Mouse (Mus musculus): ENCODE results near the gene Adam17. TPM values are rescaled to one million over a fixed set of nuclear protein-coding genes. Genes with fewer than 3 reads are reported as not detected.

Gene Adam17
- polyA plus RNA-seq (2017; shearing (Covaris generic)), result 83.8 TPM

DNA sequence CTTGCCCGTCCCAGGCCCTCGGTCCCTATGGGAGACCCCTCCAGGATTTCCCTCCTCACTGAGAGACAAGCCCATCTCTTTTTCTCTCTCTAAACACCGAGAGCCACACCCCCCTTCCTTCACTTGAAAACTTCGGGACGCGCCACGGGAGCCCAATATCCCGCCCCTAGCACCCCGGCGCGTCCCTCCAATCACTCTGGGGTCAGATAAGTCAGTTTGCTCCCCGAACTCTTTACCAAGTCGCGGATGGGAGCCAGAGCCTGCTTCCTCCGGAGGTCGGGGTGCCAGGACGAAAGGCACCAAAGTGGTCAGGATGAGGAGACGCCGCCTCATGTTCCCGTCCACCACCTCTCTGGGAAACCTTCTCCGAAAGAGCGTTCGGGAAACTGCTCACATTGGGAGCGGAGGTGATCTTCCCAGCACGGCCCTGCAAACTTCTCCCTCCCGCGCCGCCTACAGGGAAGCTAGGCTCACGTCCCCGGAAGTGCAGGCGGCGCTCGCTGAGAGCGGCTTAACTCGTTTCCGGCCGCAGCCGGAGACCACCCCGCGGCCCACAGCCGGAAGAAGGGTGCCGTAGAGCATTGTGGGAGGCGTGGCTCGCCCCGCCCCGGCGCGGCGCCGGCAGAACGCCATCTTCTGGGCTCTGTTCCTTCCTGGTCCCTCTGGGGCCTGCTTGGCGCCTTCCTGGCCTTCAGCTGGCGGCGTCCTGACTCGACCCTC is at the start of gene Adam17:
Adam17 (minus strand) TSS at position 533 of the 720 bp plus-strand sequence.

DNA sequence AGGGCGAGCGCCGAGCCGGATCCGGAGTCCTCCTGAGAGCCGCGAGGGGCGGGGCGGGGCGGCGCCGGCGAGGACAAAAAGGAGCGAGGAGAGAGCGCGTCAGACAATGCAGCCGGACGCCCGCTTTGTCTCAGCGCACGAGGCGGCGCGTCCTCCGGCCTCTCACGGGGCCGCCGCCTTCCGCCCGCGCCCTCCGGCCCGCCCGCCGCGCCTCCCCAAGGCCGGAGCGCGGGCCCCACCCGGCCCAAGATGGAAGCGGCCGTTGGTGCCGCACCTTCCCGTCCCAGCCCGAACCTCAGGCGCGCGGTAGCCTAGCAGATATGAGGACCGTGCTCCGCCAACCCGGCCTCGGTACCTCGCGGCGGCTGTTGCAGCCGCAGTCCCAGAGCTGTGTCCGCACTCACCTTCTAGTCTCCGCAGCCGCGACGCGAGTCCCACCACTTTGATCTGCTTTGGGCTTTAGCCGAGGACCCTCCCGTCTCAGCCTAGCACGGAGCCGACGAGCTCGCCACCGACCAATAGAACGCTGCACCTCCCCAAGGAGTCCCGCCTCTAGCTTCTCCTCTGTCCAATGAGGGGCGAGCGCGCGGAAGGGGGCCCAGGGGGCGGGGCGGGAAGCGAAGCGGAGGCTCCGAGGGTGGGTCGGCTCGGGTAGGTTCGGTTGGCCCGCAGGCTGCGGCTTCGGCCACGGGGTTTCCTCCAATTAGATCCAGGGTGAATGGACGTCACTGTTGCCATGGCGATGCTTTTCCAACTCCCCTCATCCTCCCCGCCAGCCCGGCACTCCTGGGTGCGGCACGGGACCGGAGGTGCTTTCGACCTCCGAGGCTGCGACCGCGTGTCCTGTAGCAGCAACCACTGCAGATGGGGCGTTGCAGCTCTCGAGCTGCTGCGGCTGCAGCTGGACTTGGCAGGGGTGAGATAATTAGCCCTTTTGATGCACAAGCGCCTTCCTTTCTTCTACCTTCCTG is 44.0 kb upstream of the Adam17 start, which contains the start of gene Ywhaq:
Ywhaq (minus strand) TSS at position 538 of the 971 bp plus-strand sequence.

DNA sequence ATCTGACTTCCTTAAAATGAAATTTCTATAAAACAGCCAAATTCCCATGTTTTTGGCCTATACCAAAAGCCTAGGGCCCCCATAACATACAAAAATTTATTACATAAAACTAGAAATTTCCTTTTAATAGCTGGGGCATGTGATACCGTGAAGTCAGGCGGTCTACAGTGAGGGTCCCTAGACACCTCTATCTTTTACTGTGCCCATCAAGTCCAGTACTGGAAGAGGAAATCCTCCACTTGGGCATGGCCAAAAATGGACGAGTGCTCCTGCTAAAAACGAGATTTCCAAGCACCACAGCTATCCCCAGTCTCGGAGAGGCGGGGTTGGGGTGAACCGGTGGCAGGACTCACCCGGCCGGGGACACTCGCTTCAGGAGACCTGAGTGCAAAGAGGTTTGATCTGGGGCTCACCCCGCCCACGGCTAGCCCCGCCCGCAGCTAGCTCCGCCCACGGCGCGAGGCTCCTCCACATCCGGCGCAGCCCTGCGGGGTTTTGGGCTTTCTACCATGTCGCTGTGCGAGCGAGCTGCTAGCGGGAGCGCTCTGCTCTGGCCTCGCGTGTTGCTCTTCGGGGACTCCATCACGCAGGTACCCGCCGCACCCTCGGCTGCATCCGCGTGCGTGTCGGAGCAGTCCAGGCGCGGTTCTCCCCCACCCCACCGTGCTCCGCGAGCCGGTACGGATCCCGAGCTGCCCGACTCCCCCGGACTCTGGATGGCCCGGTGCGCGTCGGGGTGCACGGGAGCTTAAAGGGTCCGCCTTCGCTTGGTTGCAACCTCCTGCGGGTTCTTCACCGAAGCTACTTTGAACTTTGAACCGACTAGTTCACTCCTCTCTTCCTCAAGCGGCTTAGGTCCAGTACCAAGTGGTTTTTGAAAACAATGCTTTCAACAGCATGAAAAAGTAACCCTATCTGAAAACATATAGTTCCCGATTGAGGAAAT is 57.2 kb downstream of the Adam17 start, which contains the start of gene Iah1:
Iah1 (plus strand) TSS at position 467 of the 946 bp plus-strand sequence.

DNA sequence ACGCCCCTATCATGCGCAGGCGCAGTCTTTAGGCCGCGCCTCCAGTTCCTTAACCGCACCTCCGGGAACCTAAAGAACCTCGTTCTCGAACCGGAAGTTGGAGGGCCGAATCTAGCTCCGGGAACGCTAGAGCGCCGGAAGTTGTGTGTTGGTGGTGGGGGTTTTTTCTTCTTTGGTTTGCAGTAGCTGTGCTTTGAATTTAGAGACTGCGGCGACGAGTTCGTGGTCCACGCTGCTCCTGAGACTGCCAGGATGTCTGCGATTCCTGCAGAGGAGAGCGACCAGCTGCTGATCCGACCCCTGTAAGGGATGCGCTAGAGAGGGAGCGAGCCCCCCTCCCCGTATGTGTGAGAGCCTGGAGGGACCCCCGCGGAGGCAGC is 87.2 kb downstream of the Adam17 start, which contains the start of gene Itgb1bp1:
Itgb1bp1 (minus strand) TSS at position 42 of the 380 bp plus-strand sequence.

DNA sequence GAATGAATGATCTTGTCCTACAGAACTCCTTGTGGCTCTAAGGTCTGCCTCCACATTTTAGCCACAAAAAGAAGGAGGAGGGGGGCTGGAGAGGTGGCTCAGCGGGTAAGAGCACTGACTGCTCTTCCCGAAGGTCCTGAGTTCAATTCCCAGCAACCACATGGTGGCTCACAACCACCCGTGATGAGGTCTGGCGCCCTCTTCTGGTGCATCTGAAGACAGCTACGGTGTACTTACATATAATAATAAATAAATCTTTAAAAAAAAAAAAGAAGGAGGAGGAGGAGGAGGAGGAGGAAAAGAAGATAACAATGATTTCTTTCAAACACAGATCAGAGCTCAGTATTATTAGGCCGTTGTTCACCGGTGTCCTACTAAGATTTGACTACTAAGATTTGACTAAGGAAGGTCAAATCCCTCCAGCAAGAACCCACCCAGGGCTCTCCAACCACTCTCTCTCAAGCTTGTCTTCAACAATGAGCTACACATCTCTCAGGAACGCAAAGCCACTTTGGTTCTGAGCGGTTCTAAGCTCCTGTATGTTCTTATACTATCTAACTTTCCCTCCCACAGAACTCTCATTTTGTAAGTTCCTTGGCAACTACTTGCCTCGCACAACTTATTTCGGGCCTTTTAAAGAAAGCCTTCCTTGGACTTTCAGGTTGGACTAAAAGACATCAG is 88.5 kb downstream of the Adam17 start, which contains the start of gene Cpsf3:
Cpsf3 (plus strand) TSS at position 631 of the 681 bp plus-strand sequence.

Other genes with a start within 250 kb of the Adam17 start
- 151 TPM for gene Cpsf3, start 88.2 kb downstream of the Adam17 start, polyA plus RNA-seq (2017; shearing (Covaris generic))
- gene Itgb1bp1, start 87.3 kb downstream of the Adam17 start, polyA plus RNA-seq (2017; shearing (Covaris generic)), result 110 TPM
- gene Iah1, start 57.2 kb downstream of the Adam17 start, polyA plus RNA-seq (2017; shearing (Covaris generic)), result 50.2 TPM
- gene Ywhaq, start 44.0 kb upstream of the Adam17 start, polyA plus RNA-seq (2017; shearing (Covaris generic)), result 331 TPM

Measured in inflammation-experienced regulatory T-cells, adult 16 weeks (primary cell).